In the genomic region with DNA sequence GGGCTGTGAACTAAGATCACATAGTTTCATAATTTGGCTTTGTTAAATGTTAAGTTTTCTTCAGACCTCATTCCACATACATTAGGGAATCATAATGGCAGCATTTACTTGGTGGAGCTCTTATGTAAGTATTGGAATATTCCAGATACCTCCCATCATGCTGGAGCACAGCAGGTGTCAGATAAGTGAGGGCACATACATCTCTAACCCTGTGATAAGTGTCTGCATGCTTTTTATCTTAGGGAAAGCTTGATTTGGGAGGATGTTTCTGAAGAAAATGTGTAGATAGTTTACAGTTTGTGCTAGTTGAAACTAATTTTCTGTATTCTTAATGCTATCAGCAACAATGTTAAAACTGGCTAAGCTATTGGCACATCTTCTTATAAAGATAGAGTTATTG, we compare ENCODE assay signal across 14 mouse cellular contexts.
"Had no signal": no experiment of that assay in that cellular context is flagged by ENCODE, and none has a peak within 500 bp of the region (broad histone marks: within the 10 kb centered on the region; RNA-seq: fewer than 3 reads in every experiment).

No protein-coding gene starts in this region.

- H3K27ac ChIP-seq: intestine, embryonic 15.5 days; kidney, embryonic 15.5 days; limb, embryonic 13.5 days; midbrain, embryonic 12.5 days had no signal

- DNase-seq: kidney, adult 18-20 months; kidney, postnatal 14 days; left cerebral cortex, postnatal 4 days; lung, adult 18-20 months; lung, postnatal 36 days; right cerebral cortex, postnatal 14 days; thymus, postnatal 36 days had no signal

- H3K4me1 ChIP-seq: intestine, embryonic 15.5 days had no signal

- H3K4me3 ChIP-seq: intestine, embryonic 15.5 days; kidney, embryonic 15.5 days; limb, embryonic 13.5 days; megakaryocyte, embryonic 14.5 days; midbrain, embryonic 12.5 days had no signal

- ATAC-seq: intestine, embryonic 15.5 days; lung, postnatal 0 days; midbrain, embryonic 16.5 days had no signal

- H3K4me2 ChIP-seq: intestine, embryonic 15.5 days; kidney, embryonic 15.5 days; limb, embryonic 13.5 days; midbrain, embryonic 12.5 days had no signal

- H3K9me3 ChIP-seq: intestine, embryonic 15.5 days; kidney, embryonic 15.5 days; limb, embryonic 13.5 days; megakaryocyte, embryonic 14.5 days; midbrain, embryonic 12.5 days had no signal

- H3K9ac ChIP-seq: intestine, embryonic 15.5 days; kidney, embryonic 15.5 days; limb, embryonic 13.5 days; midbrain, embryonic 12.5 days had no signal

- H3K27me3 ChIP-seq: intestine, embryonic 15.5 days; kidney, embryonic 15.5 days; limb, embryonic 13.5 days; megakaryocyte, embryonic 14.5 days; midbrain, embryonic 12.5 days had no signal
